Mouse (Mus musculus) olfactory bulb, adult 2 months (tissue): ENCODE results near the gene Scgb1a1.

Source experiments
- CTCF ChIP-seq: fragments of 200-500 bp; IDR thresholded peaks from 2 replicates; pipeline ENCODE4 v1.5.1; 2012; ENCODE audit warnings: low read depth, mild to moderate bottlenecking, low read length, moderate library complexity; ENCODE audit not compliant: insufficient read depth
- POLR2A ChIP-seq: fragments of 200-500 bp; IDR thresholded peaks from 2 replicates; pipeline ENCODE4 v1.6.1; 2012; ENCODE audit warnings: mild to moderate bottlenecking, low read depth, low read length, moderate library complexity; ENCODE audit not compliant: insufficient read depth

GRCm38 (mm10) chr19:9040649-9041048 is 47.1 kb downstream of the Scgb1a1 start:
- TF ChIP-seq CTCF (no peak), POLR2A (no peak)
